Mouse (Mus musculus) adrenal gland, adult 8-10 months (tissue): ENCODE measurements around the gene Kansl1l. TPM values are rescaled to one million over a fixed set of nuclear protein-coding genes. Genes with fewer than 3 reads are reported as not detected.
A peak's percentile ranks its signal among the peaks of the same experiment; 100 is the strongest.

Experiments used
- DNase-seq: peaks from one replicate; pipeline ENCODE4 v3.0.0; 2022
- total RNA-seq, 4 experiments: library from RNA; stranded (reverse); gene quantifications; 2 replicates each; pipeline ENCODE4 v1.2.4; 2022

The Kansl1l gene
- total RNA-seq: 10 to 100 TPM; 15.2 to 28.9 (median 21.7) TPM

DNA sequence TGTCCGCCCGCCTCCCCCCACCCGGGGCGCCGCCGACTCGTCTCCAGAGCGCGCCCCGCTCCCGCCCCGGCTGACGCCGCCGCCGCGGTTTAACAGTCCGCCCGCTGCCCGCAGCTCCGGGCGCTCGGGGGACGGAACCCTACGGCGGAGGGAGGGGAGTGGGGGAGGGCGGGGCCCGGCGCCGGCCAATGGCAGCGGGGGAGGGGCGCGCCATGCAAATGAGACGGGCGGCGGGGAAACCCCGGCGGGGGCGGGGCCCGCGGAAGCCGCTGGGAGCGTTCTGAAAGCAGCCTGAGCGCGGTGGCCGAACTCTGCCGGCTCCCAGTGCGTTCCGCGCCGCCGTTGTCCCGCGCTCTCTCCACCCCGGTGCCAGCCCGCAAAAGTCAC, at the start of gene Kansl1l:
TSS of gene Kansl1l (minus strand) at position 110 of the 387 bp plus-strand sequence.
- DNase-seq: peak; percentile 89

DNA sequence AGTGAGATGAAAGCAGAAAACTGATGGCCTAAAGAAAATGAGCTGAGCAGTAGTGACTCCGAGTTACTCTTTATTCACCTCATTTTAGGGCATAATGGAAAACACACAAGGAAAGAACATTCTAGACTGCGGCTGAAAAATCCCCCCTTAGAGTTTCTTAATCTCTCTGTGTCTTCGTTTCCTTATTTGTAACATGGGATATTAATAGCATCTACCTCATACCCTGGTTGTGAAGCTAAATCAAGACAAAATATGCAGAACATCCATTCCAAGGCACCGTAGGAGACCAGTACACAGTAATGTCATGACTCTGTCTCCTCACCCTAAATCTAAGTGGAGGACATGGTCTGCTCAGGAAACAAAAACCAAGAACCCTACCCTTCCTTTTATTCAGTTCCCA, 48.3 kb upstream of the Kansl1l start:
- DNase-seq: no peak

DNA sequence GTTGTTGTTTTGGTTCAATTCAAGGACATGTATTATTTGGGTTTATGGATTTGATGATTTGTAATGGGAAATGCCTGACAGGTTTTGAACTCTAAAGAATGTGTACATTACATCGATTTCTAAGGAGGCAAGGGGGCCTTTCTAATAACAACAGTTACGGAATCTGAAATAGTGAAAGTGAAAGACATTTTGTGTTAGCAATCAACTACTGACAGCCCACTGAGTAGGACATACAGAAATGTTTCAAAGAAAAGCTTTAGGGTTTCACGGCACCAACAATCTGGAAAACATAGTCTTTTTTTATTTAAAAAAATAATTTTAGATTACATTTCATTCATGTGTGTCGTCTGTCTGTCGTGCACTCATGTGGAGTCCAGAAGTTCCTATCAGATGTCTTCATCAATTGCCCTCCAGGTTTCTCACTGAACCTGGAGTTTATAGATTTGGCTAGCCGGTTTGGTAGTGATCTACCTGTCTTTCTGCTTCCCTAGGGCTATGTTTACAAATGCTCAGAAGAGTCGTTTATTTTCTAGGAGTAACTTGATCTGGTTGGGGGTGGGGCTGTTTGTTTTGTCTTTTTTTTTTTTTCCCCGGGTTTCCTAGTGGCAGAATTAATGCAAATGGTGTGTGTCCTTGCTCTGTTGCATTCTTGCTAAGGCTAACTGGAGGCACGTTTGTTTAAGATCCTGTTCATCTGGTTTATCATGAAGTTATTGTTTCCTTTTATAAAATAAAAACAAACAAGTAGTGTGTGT, 46.6 kb upstream of the Kansl1l start:
- no peak for DNase-seq

DNA sequence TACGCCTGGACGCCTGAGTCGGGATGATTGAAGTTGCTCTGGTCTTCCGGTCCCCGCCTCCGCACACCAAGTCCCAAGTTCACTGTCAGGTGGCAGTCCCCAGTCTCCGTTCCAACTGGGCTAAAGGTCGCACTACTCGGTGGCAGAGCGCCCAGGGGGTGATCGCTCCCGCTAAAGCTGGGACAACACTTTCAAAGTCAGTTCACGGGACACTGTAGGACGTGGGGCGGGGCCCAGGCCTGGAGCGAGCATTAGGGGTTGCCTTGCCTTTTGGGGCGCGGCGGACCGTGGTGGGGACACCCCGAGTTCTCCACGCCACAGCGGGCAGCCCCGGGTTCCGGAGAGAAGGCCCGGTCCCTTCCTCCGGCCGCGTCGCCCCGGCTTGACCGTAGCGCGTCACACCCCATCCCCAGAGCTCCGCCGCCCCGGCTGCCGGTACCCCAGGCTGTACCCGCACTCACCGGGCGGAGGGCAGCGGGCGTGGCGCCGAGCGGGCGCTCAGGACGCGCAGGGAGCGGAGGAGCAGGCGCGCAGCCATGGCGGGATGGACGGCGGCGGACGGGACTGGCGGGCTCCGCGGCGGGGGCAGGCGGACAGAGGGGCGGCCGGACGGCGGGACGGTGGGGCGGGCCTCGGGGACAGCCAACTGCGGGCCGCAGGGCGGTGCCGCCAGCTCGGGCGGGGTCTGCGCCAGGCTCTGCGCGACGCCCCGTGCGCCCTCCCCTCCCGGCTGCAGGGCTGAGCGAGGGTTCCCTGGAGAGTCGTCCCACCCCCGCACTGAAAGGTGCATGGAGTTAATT, 45.5 kb upstream of the Kansl1l start, which contains the start of gene Acadl:
TSS of gene Acadl (minus strand) at position 566 of the 800 bp plus-strand sequence.
- peak; percentile 90 for DNase-seq

DNA sequence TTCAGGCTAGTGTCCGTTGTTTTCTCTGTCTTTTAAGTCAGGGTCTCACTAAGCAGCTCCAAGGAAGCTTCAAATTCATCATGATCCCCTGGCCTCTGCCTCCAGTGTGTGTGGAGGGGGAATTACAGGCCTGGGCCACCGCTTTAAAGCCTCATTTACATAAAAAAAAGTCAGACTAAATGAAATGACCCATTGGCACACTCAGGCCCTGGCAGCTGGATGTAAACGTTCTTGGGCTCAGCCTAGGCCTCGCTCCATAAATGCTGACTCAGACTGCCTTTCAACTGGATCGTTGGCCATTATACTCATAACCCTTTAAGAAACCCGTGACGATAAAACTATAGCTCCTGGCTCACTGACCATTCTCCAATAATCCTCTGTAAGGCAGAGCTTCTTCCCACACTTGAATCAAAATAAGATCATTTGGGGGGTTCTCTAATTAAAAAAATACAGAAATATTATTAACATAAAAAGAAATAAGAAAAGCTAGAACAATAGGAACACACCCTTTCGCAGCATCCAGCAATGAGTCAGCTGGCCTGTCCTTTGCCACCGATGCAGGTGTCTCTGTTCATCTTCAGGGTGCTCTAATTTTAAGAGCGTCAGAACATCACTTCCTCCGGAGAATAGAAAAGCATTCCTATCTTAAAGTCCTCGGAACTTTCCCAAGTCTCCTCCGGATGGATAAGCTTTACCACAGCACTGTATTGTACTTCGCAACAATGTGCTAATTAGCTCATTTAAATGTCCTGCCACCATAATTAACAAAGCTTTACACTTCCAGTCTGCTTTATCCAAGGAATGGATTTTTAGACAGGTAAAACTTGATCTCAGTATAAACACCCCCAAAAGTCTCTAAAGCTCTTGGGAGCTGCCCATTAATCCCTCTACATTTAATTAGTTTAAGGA, 44.7 kb upstream of the Kansl1l start:
- no peak for DNase-seq

DNA sequence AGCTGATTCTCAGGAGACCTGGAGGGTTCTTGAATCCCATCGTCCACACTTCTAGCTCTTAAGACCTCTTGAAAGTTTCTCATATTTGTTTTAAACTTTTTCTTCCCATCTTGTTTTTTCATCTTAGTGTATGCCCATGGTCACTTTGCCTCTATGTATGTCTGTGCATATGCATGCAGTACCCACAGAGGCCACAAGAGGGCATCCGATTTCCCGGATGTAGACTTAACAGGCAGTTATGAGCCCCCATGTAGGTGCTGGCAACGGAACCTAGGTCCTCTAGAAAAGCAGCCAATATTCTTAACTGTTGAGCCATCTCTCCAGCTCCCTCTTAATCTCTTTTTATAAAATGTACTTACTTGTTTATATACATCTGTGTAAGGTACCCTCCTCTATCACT, 30.1 kb upstream of the Kansl1l start:
- no peak for DNase-seq

DNA sequence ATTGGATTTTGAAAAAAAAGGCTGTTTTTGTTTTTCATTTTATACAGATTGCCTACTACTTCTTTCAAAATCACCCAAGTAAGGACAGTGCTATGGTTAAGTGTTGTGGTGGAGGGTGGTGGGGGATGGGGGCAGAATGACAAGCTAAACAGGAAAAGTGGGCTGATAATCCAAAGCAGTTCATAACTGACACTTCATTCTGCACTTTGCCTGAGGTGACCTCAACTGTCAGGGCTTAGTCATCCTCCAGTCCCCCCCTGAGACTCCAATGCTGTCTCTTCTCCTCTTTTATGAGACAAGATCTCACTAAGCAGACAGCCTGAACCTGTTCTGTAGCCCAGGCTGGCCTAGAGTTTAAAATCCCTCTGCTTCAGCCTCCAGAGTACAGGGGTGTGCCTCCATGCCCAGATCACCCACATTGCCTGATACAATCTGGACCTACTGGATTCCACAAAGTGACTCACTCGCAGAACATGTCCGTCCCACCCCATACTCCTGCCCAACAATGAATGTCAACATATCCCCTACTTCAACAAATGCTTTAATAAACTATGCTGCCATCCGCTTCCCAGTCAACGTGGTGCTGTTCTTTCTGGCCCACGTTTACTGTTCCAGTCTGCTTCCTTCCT, 28.4 kb upstream of the Kansl1l start:
- DNase-seq: no peak

DNA sequence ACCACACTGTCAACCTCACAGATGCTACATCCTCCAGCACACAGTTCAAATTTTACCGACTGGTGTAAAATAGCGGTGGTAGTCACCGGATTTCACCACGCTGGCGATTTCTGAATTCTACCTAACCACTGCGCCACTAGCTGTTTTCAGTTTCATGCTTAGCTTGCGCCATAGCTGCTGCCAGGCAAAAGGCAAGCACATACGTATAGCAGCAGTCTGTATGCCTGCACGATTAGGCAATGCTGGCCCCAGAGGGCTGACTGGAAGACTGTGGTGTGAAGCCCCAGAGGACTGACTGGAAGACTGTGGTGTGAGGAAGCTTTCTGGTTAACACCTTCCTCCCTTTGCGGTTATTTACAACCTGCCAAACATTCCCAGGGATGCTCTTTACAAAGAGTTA, 24.6 kb upstream of the Kansl1l start:
- no peak for DNase-seq

DNA sequence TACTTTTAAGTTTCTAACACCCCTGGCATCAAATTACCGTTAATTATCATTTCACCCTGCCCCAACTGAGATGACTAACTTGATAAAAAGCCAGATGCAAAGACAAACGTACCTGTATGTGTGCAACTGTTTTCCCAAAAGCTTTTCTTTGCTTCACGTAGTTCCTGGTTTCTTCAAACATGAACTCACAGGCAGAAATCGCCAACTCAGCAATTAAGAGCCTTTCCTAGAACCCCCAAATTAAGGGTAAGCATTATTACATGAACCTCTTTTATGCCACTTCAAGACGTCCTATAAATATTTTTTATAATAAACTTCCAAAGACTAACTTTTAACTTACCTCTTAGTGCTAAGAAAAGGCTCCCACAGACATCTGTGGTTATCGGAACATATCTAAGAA, 24.1 kb upstream of the Kansl1l start:
- DNase-seq: no peak

DNA sequence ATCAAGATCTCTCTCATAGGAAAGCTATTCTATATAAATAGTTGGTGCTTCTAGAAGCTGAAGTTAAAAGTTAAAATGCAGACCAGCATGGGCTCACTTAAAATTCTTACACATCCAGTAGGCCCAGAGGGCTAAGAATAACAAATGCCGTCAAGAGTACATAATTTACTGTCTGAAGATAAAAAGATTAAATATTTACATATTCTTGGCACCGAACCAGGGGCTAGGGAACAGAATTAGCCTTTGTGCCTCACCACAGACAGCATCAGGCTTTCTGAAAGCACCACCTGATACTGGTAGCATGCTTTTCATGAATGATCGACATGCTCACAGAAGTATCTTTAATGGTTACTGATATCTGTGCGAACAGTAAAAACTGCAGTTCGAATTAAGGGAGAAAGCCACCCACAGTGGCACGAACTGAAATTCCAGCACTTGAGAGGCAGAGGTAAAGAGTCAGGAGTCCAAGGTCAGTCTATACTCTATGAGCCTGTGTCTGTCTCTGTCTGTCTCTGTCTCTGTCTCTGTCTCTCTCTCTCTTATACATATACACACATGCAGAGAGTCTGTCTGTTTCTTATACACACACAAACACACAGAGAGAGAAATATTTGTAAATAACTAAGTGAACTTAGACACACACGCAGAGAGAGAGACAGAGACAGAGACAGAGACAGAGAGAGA, 22.5 kb upstream of the Kansl1l start:
- DNase-seq: no peak

DNA sequence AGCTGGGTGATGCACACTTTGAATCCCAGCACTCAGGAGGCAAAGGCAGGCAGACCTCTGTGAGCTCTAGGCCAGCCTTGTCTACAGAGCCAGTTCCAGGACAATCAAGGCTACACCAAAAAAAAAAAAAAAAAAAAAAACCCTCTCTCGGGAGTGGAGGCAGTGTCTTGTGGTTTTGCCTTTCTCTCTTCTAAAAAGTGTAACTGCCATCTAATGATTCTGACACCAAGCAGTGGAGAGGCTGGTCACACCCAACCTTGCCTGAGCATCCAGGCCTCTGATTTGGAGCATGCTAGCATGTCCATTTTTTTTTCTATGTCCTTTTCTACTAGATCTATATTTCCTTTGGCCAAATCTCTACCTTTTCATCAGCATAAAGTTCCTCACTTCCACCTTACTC, 21.8 kb upstream of the Kansl1l start:
- DNase-seq: no peak

DNA sequence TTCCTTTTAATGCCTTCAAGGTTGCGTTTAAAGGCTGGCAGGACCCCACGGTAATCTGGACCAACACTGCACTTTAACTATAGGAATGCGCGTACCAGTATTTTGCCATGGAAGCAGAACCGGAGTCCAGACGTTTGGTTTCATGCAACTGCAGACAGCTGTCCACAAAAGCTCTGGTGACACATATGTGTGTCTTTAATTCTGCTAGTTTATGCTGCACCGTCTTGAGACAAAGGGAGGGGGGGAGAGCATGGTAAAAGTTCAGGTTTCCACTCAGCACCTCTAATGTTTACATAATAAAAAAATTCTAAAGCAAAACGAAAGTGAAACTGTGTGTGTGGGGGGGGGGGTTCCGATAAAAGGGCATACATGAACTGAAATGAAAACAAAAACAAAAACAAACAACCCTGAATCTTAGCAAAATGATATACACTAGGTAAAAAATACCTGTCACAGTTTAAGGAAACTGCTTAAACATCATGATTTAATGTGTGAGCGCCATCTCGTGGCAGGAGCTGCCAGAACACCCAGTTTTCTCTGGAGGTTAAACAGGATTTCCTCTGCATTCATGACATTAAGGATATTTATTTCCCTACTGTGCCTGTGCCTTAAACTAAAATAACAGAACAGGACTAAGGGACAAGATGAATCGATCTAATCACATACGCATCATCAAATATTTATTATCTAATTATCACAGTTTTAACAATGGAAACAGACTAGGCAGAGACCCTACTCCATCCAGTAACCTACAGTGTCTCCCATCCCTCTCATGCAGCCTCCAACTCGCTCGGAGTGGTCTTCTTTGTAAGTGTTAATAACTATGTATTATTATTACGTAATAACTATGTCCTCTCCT, 21.1 kb upstream of the Kansl1l start:
- no peak for DNase-seq

DNA sequence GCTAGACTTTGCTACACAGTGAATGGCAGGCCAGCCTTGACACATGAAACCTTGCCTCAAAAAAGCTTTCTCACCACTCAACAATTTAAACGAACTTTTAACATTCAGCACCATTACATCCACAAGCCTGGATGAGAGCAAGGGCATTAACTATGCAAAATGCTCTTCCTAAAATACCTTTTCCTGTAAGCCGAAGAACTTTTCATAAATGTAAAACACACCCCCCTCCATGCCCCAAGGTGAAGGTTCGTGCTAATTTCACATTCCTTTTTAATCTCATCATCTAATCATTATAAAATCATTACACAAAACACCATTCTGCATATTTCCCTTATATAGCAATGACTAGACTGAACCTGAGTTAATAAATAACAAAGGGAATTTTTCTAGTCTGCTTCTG, 19.8 kb upstream of the Kansl1l start:
- no peak for DNase-seq

DNA sequence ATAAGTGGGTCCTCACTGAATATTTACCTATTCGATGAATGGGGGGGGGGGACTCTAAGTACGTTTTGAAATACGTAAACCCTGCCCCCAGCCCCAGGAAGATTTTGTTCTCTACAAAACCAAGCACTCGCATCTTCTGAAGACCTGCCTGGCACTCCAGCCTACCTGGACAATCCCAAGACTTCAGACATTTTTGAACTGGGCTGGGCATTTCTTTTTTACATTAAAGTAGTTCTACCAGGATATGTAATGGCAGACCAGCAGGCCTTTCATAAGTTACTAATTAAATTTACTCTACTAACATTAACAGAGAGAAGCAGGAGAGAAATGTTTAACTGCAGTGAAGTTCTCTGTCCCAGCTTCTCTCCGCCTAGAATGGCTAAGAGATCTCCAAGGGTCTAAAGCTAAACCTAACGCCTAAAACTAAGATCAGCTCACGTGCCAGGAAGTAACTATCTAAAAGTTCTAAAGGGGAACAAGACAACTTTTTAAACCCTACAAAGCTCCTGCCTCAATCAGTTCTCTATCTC, 15.3 kb upstream of the Kansl1l start:
- no peak for DNase-seq

DNA sequence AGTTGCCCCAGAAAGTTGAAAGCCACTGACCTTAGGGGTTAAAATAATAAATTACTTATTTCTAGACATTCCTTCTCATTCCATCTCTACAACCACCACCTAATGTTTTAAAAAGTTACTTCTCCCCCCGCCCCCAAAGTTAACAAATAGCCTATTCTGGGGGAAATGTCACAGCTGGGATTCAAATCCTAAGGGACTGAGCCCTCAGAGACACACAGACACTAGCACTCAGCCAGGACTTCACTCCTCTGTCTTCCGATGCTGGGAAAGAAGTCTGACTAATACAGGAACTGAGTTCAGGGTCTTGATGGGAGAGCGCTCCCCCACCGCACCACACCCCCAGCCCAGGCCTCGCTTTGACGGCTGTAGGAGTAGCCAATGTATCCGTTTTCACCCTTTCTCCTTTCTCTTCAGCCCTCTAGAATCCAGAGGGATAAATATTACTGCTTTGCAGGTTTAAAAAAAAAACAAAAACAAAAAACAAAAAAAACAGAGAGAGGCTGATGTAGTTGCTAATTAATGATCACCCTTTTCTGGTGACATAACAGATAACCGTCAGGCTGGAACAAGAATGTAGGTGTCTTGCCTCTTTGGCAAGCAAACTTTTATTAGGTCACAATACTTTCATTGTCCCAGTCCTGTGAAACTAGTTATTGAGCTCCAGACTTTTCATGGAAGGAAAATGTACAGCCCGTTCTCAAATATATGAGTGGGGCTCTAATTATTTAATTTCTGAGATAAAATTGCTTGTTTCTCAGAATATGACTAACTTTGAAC, 14.7 kb upstream of the Kansl1l start:
- no peak for DNase-seq

DNA sequence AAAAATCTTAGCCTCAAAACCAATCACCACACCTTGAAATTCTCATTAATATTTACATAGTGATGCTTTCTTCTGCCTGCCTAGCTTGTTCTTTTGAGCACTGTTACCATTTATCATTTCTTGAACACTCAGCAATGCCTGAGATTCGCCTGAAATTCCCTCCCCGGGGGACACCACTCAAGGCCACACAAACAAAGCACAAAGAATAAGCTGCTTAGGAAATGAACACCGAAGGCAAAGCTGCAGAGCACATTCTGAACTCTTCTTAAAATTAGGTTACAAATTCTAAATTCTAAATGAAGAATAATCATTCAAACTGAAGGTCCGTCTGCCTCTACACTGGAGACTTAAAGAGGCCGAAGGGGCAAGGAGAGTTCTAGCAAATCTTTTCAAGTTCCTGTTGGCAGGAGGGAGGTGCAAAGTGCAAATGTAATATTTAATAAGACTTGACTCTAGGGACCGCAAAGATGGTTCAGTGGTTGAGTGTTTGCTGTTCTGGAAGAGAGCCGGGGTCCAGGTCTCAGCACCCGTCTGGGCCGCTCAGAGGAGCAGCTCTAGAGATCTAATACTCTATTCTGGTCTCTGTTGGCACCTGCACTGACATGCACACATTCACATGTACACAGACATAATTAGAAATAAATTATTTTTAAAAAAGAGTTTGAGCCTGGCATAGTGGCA, 12.2 kb upstream of the Kansl1l start:
- no peak for DNase-seq

DNA sequence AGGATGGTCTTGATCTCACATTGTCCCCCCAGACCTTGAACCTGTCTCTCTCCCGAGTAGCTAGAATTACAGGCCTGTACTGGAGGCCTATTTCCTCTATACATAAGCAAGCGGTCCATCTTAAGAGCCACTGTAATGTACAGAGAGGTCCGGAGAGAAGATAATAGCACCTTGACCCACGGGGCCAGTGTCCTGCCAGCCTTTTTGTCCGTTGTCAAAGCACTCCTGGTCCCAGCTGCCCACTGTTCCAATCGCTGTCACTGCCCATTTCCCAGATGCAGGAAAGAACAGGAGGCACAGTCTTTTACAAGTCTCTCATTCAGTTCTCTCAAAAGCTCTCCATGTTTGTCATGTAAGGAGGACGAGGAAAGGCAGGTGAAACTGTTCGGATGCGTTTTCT, 4.6 kb upstream of the Kansl1l start:
- no peak for DNase-seq

DNA sequence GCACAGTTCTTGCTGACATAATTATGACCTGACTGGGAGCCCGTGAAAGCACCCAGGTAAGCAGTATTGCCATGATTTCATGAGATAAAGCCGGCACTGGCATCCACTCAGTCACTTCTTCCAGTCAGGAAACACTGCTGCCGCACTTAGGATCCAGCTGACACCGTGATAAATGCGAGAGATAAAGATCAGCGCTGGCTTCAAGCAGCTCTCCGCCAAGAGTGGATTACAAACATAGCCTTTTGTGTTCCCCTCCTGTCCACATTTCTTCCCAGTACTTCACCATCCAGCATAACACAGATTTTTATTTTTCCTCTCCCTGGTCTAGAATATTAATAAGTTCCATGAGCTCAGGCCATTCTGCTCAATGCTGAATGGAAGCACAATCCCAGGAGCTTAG, 2.9 kb upstream of the Kansl1l start:
- no peak for DNase-seq

DNA sequence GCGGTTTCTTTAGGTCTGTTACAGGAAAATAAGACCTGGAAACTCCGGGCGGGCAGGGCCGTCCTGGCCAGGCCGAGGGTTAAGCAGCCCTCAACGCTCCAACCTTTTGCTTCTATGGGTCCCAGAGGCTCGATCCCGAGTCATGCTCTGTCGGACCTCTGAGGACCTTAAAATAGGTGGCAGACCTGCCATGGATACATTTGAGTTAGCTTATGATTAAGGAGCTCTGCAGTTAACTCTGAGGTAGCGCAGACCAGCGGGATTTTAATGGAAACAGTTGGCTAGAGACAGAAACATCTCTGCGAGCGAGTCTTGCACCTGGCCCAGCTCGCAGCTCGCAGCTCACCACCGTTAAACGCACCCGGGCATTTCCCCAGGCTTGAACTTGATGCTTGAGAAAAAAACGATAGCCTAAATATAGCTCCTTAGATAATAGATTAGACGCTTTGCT, 528 bp upstream of the Kansl1l start:
- DNase-seq: no peak
